Mouse (Mus musculus) left cerebral cortex, postnatal 14 days (tissue): ENCODE data around the gene Pdgfd. TPM values are rescaled to one million over a fixed set of nuclear protein-coding genes. Genes with fewer than 3 reads are reported as not detected.
"Not testable (repeated sequence)": the region's sequence is repeated elsewhere in the genome, so short reads cannot be mapped to it uniquely, and the experiment has no call there.

Source experiments
- DNase-seq, 2 experiments: peaks; one replicate each; pipeline ENCODE4 v3.0.0; 2021 to 2022; ENCODE audit warnings: low spot score in 2 of 2, mixed read lengths in 1 of 2
- intact Hi-C: fragments of 180-260 bp; cut with DNase I; formaldehyde crosslinking; loops from one replicate; pipeline ENCODE4 v1.15.1; 2025
- long read RNA-seq, 2 experiments: library from polyadenylated mRNA; stranded (forward); transcript quantifications; one replicate each; pipeline ENCODE4 v2.0.0; 2021
- total RNA-seq, 2 experiments: library from RNA; stranded (reverse); gene quantifications; 2 replicates each; pipeline ENCODE4 v1.2.3; 2021

Pdgfd gene
- total RNA-seq = 1 to 10 TPM; 2.0 to 4.1 TPM
- long read RNA-seq, experiment 1, partial matches to known transcripts = 1 of 8 reads
- long read RNA-seq, experiment 1, other reads (novel, unspliced or antisense) = 4 of 8 reads
- long read RNA-seq, experiment 2, partial matches to known transcripts = 0 of 4 reads
- long read RNA-seq, experiment 2, other reads (novel, unspliced or antisense) = 2 of 4 reads

DNA sequence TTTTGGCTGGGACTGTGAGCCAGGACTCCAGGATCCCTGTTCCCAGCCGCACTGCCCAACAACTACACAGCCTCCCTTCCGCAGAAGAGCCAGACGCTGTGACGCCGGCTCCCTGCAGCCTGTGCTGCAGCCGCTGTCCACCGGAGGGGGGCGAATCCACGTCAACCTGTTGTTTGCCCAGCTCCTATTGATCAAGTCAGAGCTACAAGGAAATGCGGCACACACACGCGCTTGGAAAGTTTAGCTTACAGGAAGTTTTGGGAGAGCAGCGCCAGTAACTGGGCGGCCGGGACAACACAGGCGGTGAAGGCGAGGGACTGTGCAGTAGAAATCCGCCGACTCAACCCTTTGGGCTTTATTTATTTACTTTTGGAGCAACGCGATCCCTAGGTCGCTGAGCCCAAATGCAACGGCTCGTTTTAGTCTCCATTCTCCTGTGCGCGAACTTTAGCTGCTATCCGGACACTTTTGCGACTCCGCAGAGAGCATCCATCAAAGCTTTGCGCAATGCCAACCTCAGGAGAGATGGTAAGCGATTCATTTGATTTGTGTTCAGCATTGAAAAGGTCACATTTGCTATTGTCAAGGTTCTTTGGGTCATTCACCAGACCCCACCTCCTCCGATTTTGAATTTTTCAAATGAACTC, at the start of gene Pdgfd:
Gene Pdgfd, plus strand, starts transcription at position 194 of the 647 bp plus-strand sequence.
- peak; percentile 3 to 4 for DNase-seq
- intact Hi-C loops = no loop called here

DNA sequence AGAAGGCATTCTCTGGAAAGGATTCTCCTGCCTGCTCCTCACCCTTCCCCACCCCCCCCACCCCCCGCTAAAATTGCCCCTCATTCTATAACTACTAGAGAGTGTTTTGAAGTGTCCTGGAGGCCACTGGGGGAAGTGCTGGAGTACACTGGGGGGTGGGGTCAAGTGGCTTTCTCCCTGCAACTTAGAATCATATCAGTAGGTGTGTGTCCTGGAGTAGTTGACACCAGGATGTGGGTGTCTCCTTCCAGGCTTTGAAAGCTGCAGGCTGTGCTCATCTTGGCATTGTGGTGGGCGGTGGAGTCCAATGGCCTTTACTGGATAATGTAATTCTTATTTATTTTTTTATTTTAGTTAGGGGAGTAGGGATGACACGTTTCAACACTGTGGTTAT, 651 bp downstream of the Pdgfd start:
- intact Hi-C loops = no loop called here
- no peak for DNase-seq

DNA sequence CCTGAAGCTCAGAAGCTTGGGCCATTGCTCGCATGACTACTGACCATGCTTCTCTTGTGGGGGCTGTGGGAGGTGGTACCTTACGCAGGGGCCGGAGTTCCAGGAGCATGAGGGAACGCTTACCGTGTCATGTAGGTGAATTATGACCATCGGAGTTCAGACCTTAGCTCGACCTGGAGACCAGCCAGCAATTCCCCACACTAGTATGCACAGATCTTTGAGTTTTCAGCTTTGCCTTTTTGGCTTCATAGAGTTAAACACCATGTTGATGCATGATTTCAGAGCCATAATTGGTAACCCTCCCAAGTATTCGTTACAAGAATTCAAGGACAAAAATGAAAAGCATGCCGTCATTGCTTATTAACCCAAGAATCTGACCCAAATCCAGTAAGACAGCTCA, 2.6 kb downstream of the Pdgfd start:
- intact Hi-C loops = no loop called here
- DNase-seq = no peak

DNA sequence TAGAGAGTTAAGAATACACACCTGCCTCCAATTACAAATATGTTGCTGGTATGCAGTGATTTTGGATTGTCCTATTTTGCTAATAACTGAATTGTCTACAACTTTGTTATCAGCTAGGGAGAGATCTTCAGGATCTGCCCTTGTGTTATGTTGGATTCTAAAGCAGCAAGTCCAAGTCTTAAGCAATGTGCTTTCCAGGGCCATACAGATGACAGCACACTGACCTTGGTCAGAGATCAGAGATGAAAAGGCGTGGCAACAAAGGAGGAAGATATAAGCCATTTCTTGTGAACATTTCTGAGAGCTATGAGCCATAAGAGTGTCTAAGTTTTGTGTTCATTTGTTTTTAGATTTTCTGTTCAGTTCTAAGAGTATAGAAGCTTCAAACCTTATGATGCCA, 4.9 kb downstream of the Pdgfd start:
- intact Hi-C loops = no loop called here
- no peak for DNase-seq

DNA sequence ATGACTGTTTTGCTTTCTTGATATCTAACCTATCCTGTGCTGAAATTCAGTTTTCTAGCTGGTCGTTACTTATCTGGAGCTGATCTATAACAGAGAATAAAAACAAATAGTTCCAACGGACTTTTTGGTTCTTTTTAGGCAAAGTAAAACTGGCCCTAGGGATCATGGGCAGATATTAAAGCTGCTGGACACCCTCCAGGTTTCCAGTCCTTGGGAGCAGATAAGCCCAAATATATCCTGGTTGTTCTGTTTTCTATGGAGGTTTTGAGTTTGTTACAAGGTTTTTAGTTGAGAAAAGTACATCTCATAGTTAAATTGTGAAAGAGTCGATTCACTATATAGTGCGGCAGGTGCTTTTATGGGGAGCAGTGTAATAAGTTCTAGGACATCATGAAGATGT, 7.3 kb downstream of the Pdgfd start:
- intact Hi-C loops = no loop called here
- DNase-seq = no peak

- no peak for DNase-seq
- intact Hi-C loops = no loop called here
Observed at GRCm38 (mm10) chr9:6182307-6182923, 14.0 kb downstream of the Pdgfd start.

DNA sequence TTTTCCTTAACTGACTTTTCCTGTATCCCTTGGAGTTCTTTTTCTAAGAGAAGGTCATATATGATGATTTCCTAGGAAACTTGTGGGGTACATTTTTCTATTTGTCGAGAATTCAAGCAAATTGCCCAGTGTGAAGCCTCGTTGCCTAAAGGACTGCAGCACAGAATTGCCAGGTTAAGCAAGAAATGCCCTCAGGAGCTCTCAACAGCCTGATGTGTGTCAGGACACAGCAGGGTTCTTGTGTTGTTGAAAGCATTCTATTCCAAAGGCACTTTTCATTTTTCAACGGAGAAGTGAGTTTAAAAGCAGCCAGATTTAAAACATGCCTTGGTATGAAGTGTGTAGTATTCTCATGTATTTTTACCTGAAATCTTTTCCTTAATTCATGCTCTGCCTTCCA, 19.6 kb downstream of the Pdgfd start:
- no peak for DNase-seq
- intact Hi-C loops = no loop called here

GRCm38 (mm10) chr9:6193352-6193751, 25.0 kb downstream of the Pdgfd start:
- no peak for DNase-seq
- intact Hi-C loops = no loop called here

GRCm38 (mm10) chr9:6212862-6213261, 44.5 kb downstream of the Pdgfd start:
- DNase-seq = no peak
- intact Hi-C loops = no loop called here

DNA sequence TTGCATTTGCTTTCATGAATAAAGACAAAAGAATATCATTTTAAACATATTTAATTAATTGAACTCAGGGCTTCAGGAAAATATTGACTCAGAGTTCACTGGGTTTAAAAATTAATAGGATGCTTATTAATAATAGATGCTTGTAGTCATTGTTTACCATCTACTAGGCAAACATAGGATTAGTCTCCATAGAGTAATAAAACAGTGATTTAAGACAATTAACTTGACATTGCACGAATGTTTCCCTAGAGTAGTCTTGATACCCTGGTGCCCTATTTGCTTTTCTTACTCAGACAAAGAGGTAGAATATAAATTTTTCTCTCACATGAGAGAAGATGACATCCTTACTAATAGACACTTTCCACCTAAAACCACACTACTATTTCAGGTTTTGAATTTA, 49.1 kb downstream of the Pdgfd start:
- no peak for DNase-seq
- intact Hi-C loops = no loop called here

- DNase-seq, intact Hi-C loops: not testable (repeated sequence)
Observed at GRCm38 (mm10) chr9:6235982-6236381, 67.6 kb downstream of the Pdgfd start.

DNA sequence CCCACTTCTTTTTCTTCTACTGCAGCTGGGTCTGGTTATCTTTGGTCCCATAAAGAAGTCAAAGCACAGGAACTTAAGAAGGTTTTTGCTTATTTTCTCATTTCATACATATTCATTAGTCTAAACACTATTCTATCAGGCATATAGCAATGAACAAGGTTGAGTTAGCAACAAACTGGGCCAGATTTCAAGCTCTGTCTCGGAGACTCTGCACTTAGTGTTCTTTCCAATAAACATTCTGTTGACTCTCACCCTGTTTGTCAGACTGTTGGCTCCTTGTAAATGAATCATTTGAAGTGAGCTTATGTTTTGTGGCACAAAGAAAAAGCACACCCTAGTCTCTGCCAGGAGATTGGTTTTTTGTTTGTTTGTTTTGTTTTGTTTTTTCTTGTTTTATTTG, 81.9 kb downstream of the Pdgfd start:
- DNase-seq = peak in 1 of 2 experiments; percentile 3
- intact Hi-C loops = no loop called here

GRCm38 (mm10) chr9:6251990-6252389, 83.6 kb downstream of the Pdgfd start:
- DNase-seq = no peak
- intact Hi-C loops = no loop called here

DNA sequence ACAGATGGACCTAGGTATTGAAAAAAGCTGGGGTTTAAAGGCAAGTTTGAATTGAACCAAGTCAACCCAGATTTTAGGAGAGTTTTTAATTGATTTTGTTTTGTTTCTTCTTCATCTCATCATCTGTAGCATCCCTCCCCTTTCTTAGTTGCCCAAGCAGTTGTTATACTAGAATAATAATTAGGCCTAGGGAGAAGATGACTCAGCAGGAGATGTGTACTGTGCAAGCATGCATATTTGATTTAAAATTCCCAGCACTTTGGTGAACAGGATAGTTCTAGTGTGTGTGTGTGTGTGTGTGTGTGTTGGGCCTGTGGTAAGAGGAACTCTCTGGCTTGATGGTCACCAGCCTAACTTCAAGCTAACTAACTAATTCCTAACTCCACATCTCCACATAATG, 88.7 kb downstream of the Pdgfd start:
- intact Hi-C loops = no loop called here
- no peak for DNase-seq

- no peak for DNase-seq
- intact Hi-C loops = no loop called here
Observed at GRCm38 (mm10) chr9:6264820-6265219, 96.4 kb downstream of the Pdgfd start.

GRCm38 (mm10) chr9:6269796-6270280, 101.5 kb downstream of the Pdgfd start, which contains the start of gene Ddi1:
Gene Ddi1, minus strand, starts transcription at chr9:6269846.
- DNase-seq = no peak
- intact Hi-C loops = no loop called here

GRCm38 (mm10) chr9:6276395-6276794, 108.0 kb downstream of the Pdgfd start:
- intact Hi-C loops = no loop called here
- no peak for DNase-seq

DNA sequence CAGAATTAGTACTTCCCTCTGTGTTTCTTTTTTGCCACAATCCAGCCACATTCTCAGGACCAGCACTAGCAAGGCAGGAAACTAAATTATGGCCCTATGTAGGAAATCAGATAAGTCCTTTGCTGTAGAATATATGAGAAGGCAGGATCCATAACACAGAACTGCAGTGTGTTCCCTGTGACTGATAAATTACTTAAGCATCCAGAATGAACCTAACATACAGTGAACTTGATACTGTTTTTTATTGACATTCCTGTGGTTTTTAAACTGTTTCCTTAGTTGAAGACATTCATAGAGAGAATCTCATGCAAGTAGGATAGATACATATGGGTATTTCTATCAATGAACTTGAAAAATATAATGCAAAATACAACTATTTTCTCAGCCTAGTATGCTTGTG, 109.1 kb downstream of the Pdgfd start:
- DNase-seq = no peak
- intact Hi-C loops = no loop called here

DNA sequence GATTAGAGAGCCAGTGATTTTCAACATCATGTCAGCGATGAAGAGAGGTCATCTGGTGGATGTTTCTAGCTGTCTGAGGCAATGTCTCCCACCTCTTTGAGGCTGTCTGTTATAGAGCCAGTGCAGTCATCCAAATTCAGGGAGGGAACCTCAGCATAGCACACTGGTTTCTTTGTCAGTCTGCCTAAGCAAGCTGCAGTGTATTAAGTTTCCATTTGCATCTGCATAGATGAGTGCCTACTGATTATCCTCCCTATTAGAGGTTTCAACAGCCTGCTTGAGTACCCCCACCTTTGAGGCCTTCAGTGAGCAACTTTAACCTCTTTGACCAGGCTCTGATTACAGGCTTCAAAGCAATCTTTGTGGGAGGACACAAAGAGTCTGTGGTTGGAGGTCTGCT, 118.4 kb downstream of the Pdgfd start:
- DNase-seq = no peak
- intact Hi-C loops = no loop called here

GRCm38 (mm10) chr9:6289211-6289696, 120.9 kb downstream of the Pdgfd start:
- intact Hi-C loops = no loop called here
- no peak for DNase-seq

DNA sequence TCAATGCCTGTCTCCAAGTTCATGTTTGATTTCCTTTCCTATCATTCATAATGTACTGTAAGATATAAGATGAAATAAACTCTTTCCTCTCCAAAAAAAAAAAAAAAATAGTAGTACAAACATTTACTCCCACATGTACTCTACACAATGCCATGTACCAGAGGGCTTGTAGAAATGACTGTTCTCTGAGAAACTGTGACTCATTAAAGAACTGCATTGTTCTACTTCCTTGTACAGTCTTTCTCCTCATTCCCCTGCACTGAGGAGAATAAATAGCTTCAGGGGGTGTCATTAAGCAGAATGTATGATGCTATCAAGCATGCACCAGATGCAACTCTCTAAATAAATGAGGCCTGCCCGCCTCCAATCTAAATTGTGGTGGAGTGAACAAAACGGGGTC, 130.2 kb downstream of the Pdgfd start:
- peak in 1 of 2 experiments; percentile 2 for DNase-seq
- intact Hi-C loops = no loop called here
